Mouse (Mus musculus) liver, embryonic 15.5 days (tissue): Measurements from ENCODE around the gene Prpf40a. TPM values are rescaled to one million over a fixed set of nuclear protein-coding genes. Genes with fewer than 3 reads are reported as not detected.

Experiments used
- ATAC-seq: fragments of 200-750 bp; cut with Nextera tagmentation; 2 replicates; pipeline ENCODE4 v1.8.0; 2017; ENCODE audit warnings: moderate number of reproducible peaks, mild to moderate bottlenecking, moderate library complexity; ENCODE audit not compliant: insufficient read depth
- H3K27ac ChIP-seq: fragments of 300-500 bp; sonication (generic); replicated peaks from 2 replicates; pipeline ENCODE4 v1.5.1; 2015; ENCODE audit warnings: mild to moderate bottlenecking, inconsistent platforms
- H3K27me3 ChIP-seq: fragments of 300-500 bp; sonication (generic); 2 replicates; pipeline ENCODE4 v1.6.1; 2015; ENCODE audit warnings: mild to moderate bottlenecking, inconsistent platforms
- H3K36me3 ChIP-seq: fragments of 300-500 bp; sonication (generic); replicated peaks from 2 replicates; pipeline ENCODE4 v1.6.1; 2015; ENCODE audit warnings: moderate library complexity, mild to moderate bottlenecking, inconsistent platforms
- H3K4me1 ChIP-seq: fragments of 300-500 bp; sonication (generic); replicated peaks from 2 replicates; pipeline ENCODE4 v1.6.1; 2015; ENCODE audit warnings: inconsistent platforms
- H3K4me2 ChIP-seq: fragments of 300-500 bp; sonication (generic); 2 replicates; pipeline ENCODE4 v1.6.1; 2015; ENCODE audit warnings: moderate library complexity, mild to moderate bottlenecking, inconsistent platforms
- H3K4me3 ChIP-seq: fragments of 300-500 bp; sonication (generic); replicated peaks from 2 replicates; pipeline ENCODE4 v1.5.1; 2015; ENCODE audit warnings: mild to moderate bottlenecking, inconsistent platforms
- H3K9ac ChIP-seq: fragments of 300-500 bp; sonication (generic); 2 replicates; pipeline ENCODE4 v1.6.1; 2015; ENCODE audit warnings: moderate library complexity, mild to moderate bottlenecking, inconsistent platforms
- H3K9me3 ChIP-seq: fragments of 300-500 bp; sonication (generic); replicated peaks from 2 replicates; pipeline ENCODE4 v1.6.1; 2016; ENCODE audit warnings: inconsistent platforms
- WGBS: fragments of 180-500 bp; shearing (Covaris S2); methylation state at CpG from one replicate; pipeline ENCODE4 v1.1.7; 2015; ENCODE audit warnings: mixed read lengths; ENCODE audit not compliant: insufficient replicate concordance; 5-methylcytosine and 5-hydroxymethylcytosine counted together
- polyA plus RNA-seq: library from polyadenylated mRNA; unstranded; fragments of >200 nt; fragmentation: Nextera tagmentation; extraction: Ambion mirVana; gene quantifications from 2 replicates; pipeline ENCODE4 v1.2.1, GENCODE M21; 2015

Prpf40a gene
- polyA plus RNA-seq, 1 experiment from 2014 or later, result 65.6 TPM

DNA sequence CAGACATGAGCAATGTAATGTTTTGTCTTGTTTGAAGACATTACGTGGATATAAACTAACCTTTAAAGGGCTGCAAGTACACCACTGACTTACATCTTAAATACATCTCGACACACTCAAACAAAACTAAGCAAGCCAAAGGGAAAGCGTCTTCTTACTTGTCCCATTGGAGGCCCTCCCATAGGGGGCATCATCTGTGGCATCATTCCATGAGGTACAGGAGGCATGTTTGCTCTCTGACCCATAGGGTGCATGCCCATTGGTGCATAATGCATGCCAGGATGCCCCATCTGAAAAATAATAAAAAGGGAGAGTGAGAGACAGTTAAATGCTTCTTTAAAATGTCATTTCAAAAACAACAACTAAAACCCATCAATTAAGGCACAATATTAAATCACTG, 1.3 kb downstream of the Prpf40a start:
- no peaks in the 10 kb centered on the region for H3K9me3 ChIP-seq
- no peaks in the 10 kb centered on the region for H3K27me3 ChIP-seq
- peak overlapping the region; percentile 37; the same call in 1 of the 2 replicates for H3K9ac ChIP-seq
- H3K27ac ChIP-seq, result no peak overlapping the region
- WGBS, result 70% methylated on average over 3 of the region's 3 CpGs
- peaks cover 6% of the 10 kb centered on the region for H3K36me3 ChIP-seq
- H3K4me1 ChIP-seq, result peaks cover 22% of the 10 kb centered on the region
- peak overlapping the region; percentile 82 for H3K4me3 ChIP-seq
- H3K4me2 ChIP-seq, result peak overlapping the region; percentile 67
- no peak for ATAC-seq

DNA sequence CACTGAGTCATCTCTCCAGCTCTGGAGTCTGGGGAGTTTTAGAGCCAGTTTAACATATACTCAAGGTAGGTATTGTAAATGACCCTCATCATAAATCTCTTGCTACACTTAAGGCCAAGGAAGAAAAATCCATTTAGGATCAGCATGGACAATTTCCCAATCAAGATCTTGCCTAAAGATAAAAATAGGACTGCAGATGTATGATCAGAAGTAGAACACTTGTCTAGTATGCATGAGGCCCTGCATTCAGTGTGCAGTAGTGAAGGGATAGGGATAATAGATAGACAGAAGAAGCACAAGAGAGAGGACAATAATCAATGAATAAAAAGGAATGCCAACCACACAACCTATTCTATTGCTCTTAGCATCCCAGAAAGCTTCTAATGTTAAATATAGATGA, 11.2 kb downstream of the Prpf40a start:
- H3K9ac ChIP-seq, result no peak overlapping the region
- H3K27me3 ChIP-seq, result no peaks in the 10 kb centered on the region
- H3K9me3 ChIP-seq, result no peaks in the 10 kb centered on the region
- peaks cover 4% of the 10 kb centered on the region; the same call in 1 of the 2 replicates for H3K4me1 ChIP-seq
- H3K36me3 ChIP-seq, result peaks cover 21% of the 10 kb centered on the region
- no peak for ATAC-seq
- no peak overlapping the region for H3K27ac ChIP-seq
- no peak overlapping the region for H3K4me2 ChIP-seq
- no peak overlapping the region for H3K4me3 ChIP-seq

- no peaks in the 10 kb centered on the region for H3K9me3 ChIP-seq
- no peak overlapping the region for H3K9ac ChIP-seq
- H3K27ac ChIP-seq, result no peak overlapping the region
- H3K27me3 ChIP-seq, result no peaks in the 10 kb centered on the region
- H3K4me1 ChIP-seq, result peaks cover 4% of the 10 kb centered on the region; the same call in 1 of the 2 replicates
- WGBS, result 67% methylated on average over 3 of the region's 3 CpGs
- no peak overlapping the region for H3K4me3 ChIP-seq
- H3K4me2 ChIP-seq, result no peak overlapping the region
- no peak for ATAC-seq
- H3K36me3 ChIP-seq, result peaks cover 21% of the 10 kb centered on the region
Observed at GRCm38 (mm10) chr2:53178966-53179365, 12.1 kb downstream of the Prpf40a start.

- Histone ChIP-seq H3K4me1 (no peaks in the 10 kb centered on the region), H3K4me3 (no peak overlapping the region), H3K9me3 (no peaks in the 10 kb centered on the region), H3K4me2 (no peak overlapping the region), H3K9ac (no peak overlapping the region), H3K27me3 (no peaks in the 10 kb centered on the region), H3K36me3 (peaks cover 29% of the 10 kb centered on the region), H3K27ac (no peak overlapping the region)
- ATAC-seq, result no peak
Observed at GRCm38 (mm10) chr2:53173966-53174365, 17.1 kb downstream of the Prpf40a start.

- Histone ChIP-seq H3K9me3 (no peaks in the 10 kb centered on the region), H3K27ac (no peak overlapping the region), H3K4me1 (no peaks in the 10 kb centered on the region), H3K36me3 (peaks cover 48% of the 10 kb centered on the region), H3K9ac (no peak overlapping the region), H3K4me2 (no peak overlapping the region), H3K4me3 (no peak overlapping the region), H3K27me3 (no peaks in the 10 kb centered on the region)
- no peak for ATAC-seq
Observed at GRCm38 (mm10) chr2:53146852-53147251, 44.2 kb downstream of the Prpf40a start.

DNA sequence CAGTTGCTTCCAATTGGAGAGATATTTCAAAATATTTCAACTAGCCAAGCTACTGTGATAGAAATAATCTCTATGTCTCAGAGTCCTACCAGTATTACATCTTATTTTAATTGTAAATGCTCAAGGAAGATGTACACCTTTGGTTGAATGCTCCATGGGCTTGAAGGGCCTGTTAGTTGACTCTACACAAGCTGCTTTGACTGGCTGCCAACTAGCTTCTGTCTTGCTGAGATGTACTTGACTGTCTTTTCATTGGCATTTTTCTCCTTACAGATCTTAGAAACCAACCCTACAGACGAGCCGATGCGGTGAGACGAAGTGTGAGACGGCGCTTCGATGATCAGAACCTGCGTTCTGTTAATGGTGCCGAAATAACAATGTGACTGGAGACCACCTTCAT, 59.5 kb downstream of the Prpf40a start:
- WGBS, result 88% methylated on average over 9 of the region's 9 CpGs
- no peaks in the 10 kb centered on the region for H3K4me1 ChIP-seq
- no peak overlapping the region for H3K4me3 ChIP-seq
- no peak overlapping the region for H3K4me2 ChIP-seq
- no peaks in the 10 kb centered on the region for H3K9me3 ChIP-seq
- H3K27me3 ChIP-seq, result no peaks in the 10 kb centered on the region
- H3K9ac ChIP-seq, result no peak overlapping the region
- ATAC-seq, result no peak
- H3K36me3 ChIP-seq, result 0 out of 2 replicates have a peak, but pooled peaks cover 2% of the 10 kb centered on the region
- no peak overlapping the region for H3K27ac ChIP-seq

GRCm38 (mm10) chr2:53129070-53129469, 62.0 kb downstream of the Prpf40a start:
- Histone ChIP-seq H3K4me3 (no peak overlapping the region), H3K9ac (no peak overlapping the region), H3K27ac (no peak overlapping the region), H3K4me1 (no peaks in the 10 kb centered on the region), H3K27me3 (no peaks in the 10 kb centered on the region), H3K9me3 (no peaks in the 10 kb centered on the region), H3K36me3 (0 out of 2 replicates have a peak, but pooled peaks cover 2% of the 10 kb centered on the region), H3K4me2 (no peak overlapping the region)
- WGBS, result 58% methylated on average over 6 of the region's 6 CpGs
- ATAC-seq, result no peak

DNA sequence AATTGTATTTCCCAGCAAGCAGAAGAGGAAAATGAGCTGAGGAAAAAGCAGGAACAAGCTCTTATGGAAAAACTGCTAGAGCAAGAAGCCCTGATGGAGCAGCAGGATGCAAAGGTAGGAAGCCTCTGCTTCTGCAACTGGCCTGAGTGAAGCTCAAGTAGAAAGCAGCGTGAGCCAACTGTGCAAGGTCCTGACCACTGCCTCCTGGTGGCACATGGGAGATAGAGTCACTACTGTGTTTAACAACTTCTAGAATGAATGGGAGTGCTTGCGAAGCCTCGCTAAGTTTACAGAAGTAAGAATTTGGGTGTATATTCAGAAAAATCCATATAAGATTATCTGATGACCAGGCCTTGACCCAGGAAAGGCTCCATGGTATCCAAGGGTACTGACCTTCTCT, 65.1 kb downstream of the Prpf40a start:
- no peak overlapping the region for H3K4me3 ChIP-seq
- no peak overlapping the region for H3K4me2 ChIP-seq
- no peak overlapping the region for H3K27ac ChIP-seq
- no peaks in the 10 kb centered on the region for H3K27me3 ChIP-seq
- H3K9me3 ChIP-seq, result no peaks in the 10 kb centered on the region
- no peaks in the 10 kb centered on the region for H3K36me3 ChIP-seq
- WGBS, result 71% methylated on average over 3 of the region's 3 CpGs
- no peak overlapping the region for H3K9ac ChIP-seq
- ATAC-seq, result no peak
- H3K4me1 ChIP-seq, result no peaks in the 10 kb centered on the region

DNA sequence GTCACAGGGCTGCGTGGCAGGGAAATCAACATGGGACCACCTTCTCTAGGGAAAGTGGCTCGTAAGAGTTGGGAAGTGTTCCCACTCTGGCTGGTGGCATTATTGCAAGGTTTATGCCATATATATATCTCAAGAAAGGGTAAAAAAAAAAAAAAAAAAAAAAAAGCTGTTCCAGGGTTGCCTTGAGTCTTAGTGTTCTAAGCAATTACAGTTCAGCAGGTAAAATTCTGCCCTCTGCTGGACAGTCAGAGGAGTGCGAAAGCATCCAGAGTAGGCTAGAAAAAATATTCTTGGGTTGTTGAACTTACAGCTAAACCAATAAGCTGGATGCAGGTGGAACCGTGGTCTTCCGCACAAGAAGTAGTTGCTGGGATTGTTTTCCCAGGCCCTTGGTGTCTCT, 69.3 kb downstream of the Prpf40a start:
- Histone ChIP-seq H3K9ac (no peak overlapping the region), H3K27ac (no peak overlapping the region), H3K27me3 (no peaks in the 10 kb centered on the region), H3K36me3 (no peaks in the 10 kb centered on the region), H3K9me3 (no peaks in the 10 kb centered on the region), H3K4me3 (no peak overlapping the region), H3K4me2 (no peak overlapping the region), H3K4me1 (no peaks in the 10 kb centered on the region)
- no peak for ATAC-seq
- WGBS, result 54% methylated on average over 5 of the region's 5 CpGs

GRCm38 (mm10) chr2:53108547-53108946, 82.5 kb downstream of the Prpf40a start:
- no peak for ATAC-seq

GRCm38 (mm10) chr2:53106472-53106871, 84.6 kb downstream of the Prpf40a start:
- no peaks in the 10 kb centered on the region for H3K36me3 ChIP-seq
- no peak overlapping the region for H3K4me3 ChIP-seq
- H3K4me1 ChIP-seq, result no peaks in the 10 kb centered on the region
- H3K27me3 ChIP-seq, result no peaks in the 10 kb centered on the region
- H3K9ac ChIP-seq, result no peak overlapping the region
- WGBS, result 80% methylated on average over 8 of the region's 8 CpGs
- H3K27ac ChIP-seq, result no peak overlapping the region
- no peaks in the 10 kb centered on the region for H3K9me3 ChIP-seq
- no peak overlapping the region for H3K4me2 ChIP-seq
- ATAC-seq, result no peak

More at GRCm38 (mm10) chr2:53108547-53108946, 82.5 kb downstream of the Prpf40a start:
- H3K4me1 ChIP-seq, result no peaks in the 10 kb centered on the region
- H3K27me3 ChIP-seq, result no peaks in the 10 kb centered on the region
- no peak overlapping the region for H3K4me3 ChIP-seq
- no peaks in the 10 kb centered on the region for H3K36me3 ChIP-seq
- H3K9ac ChIP-seq, result no peak overlapping the region
- WGBS, result 66% methylated on average over 5 of the region's 5 CpGs
- no peak overlapping the region for H3K4me2 ChIP-seq
- H3K9me3 ChIP-seq, result no peaks in the 10 kb centered on the region
- H3K27ac ChIP-seq, result no peak overlapping the region

GRCm38 (mm10) chr2:53106056-53106455, 85.0 kb downstream of the Prpf40a start:
- no peaks in the 10 kb centered on the region for H3K36me3 ChIP-seq
- H3K9ac ChIP-seq, result no peak overlapping the region
- ATAC-seq, result no peak
- H3K4me2 ChIP-seq, result no peak overlapping the region
- H3K4me3 ChIP-seq, result no peak overlapping the region
- no peaks in the 10 kb centered on the region for H3K4me1 ChIP-seq
- WGBS, result 61% methylated on average over 7 of the region's 7 CpGs
- H3K27ac ChIP-seq, result no peak overlapping the region
- H3K9me3 ChIP-seq, result no peaks in the 10 kb centered on the region
- H3K27me3 ChIP-seq, result no peaks in the 10 kb centered on the region
